Mouse (Mus musculus) forebrain, embryonic 11.5 days (tissue): Measurements from ENCODE around the gene Phactr4. TPM values are rescaled to one million over a fixed set of nuclear protein-coding genes. Genes with fewer than 3 reads are reported as not detected.

Source experiments
- ATAC-seq: fragments of 200-750 bp; cut with Nextera tagmentation; replicated peaks from 2 replicates; pipeline ENCODE4 v1.8.0; 2017; ENCODE audit warnings: moderate TSS enrichment; ENCODE audit not compliant: low FRiP score
- DNase-seq: peaks from one replicate; pipeline ENCODE4 v3.0.0-alpha.2; 2017; ENCODE audit warnings: low spot score
- H3K27ac ChIP-seq: fragments of 300-500 bp; sonication (generic); 2 replicates; pipeline ENCODE4 v1.5.1; 2014; ENCODE audit warnings: low read depth, low read length
- H3K27me3 ChIP-seq: fragments of 300-500 bp; sonication (generic); 2 replicates; pipeline ENCODE4 v1.6.1; 2014; ENCODE audit warnings: mild to moderate bottlenecking, low read length, mixed read lengths; ENCODE audit not compliant: control insufficient read depth, insufficient read depth
- H3K36me3 ChIP-seq: fragments of 300-500 bp; sonication (generic); 2 replicates; pipeline ENCODE4 v1.6.1; 2014; ENCODE audit warnings: mild to moderate bottlenecking, low read length, moderate library complexity, mixed read lengths; ENCODE audit not compliant: control insufficient read depth, insufficient read depth
- H3K4me1 ChIP-seq: fragments of 300-500 bp; sonication (generic); replicated peaks from 2 replicates; pipeline ENCODE4 v1.6.1; 2014; ENCODE audit warnings: low read length, mixed read lengths; ENCODE audit not compliant: control insufficient read depth, insufficient read depth
- H3K4me2 ChIP-seq: fragments of 300-500 bp; sonication (generic); 2 replicates; pipeline ENCODE4 v1.6.1; 2014; ENCODE audit warnings: low read depth, mild to moderate bottlenecking, low read length, moderate library complexity, mixed read lengths; ENCODE audit not compliant: severe bottlenecking
- H3K4me3 ChIP-seq: fragments of 300-500 bp; sonication (generic); 2 replicates; pipeline ENCODE4 v1.5.1; 2014; ENCODE audit warnings: low read depth, low read length
- H3K9ac ChIP-seq: fragments of 300-500 bp; sonication (generic); 2 replicates; pipeline ENCODE4 v1.6.1; 2014; ENCODE audit warnings: low read length
- H3K9me3 ChIP-seq: fragments of 300-500 bp; sonication (generic); 2 replicates; pipeline ENCODE4 v1.6.1; 2016; ENCODE audit warnings: low read length, mixed read lengths; ENCODE audit not compliant: control insufficient read depth
- WGBS: fragments of 180-500 bp; shearing (Covaris S2); extraction: QIAGEN DNeasy Blood & Tissue Kit; methylation state at CpG from one replicate; pipeline ENCODE4 v1.1.7; 2014; 5-methylcytosine and 5-hydroxymethylcytosine counted together
- polyA plus RNA-seq: library from polyadenylated mRNA; unstranded; fragments of >200 nt; fragmentation: Nextera tagmentation; extraction: Ambion mirVana; gene quantifications from 2 replicates; pipeline ENCODE4 v1.2.1, GENCODE M21; 2014

Gene Phactr4
- polyA plus RNA-seq, 1 experiment from 2014 or later: 29.3 TPM

GRCm38 (mm10) chr4:132369953-132370750 is 52.1 kb downstream of the Phactr4 start:
- H3K4me3 ChIP-seq: no peak overlapping the region
- no peak overlapping the region for H3K4me2 ChIP-seq
- ATAC-seq: no peak
- DNase-seq: no peak
- H3K36me3 ChIP-seq: peaks cover 1% of the 10 kb centered on the region; the same call in 1 of the 2 replicates
- no peaks in the 10 kb centered on the region for H3K9me3 ChIP-seq
- H3K4me1 ChIP-seq: no peaks in the 10 kb centered on the region
- H3K9ac ChIP-seq: no peak overlapping the region
- no peak overlapping the region for H3K27ac ChIP-seq
- no peaks in the 10 kb centered on the region for H3K27me3 ChIP-seq
- 84% methylated on average over 8 of the region's 8 CpGs for WGBS

GRCm38 (mm10) chr4:132367480-132368201 is 54.6 kb downstream of the Phactr4 start:
- Histone ChIP-seq H3K36me3 (peaks cover 3% of the 10 kb centered on the region; the same call in 1 of the 2 replicates), H3K27me3 (no peaks in the 10 kb centered on the region), H3K4me2 (no peak overlapping the region), H3K9me3 (no peaks in the 10 kb centered on the region), H3K27ac (no peak overlapping the region), H3K9ac (no peak overlapping the region), H3K4me3 (no peak overlapping the region), H3K4me1 (no peaks in the 10 kb centered on the region)
- DNase-seq: no peak
- WGBS: 92% methylated on average over 18 of the region's 18 CpGs
- ATAC-seq: no peak

GRCm38 (mm10) chr4:132365450-132366060 is 56.7 kb downstream of the Phactr4 start:
- Histone ChIP-seq H3K9me3 (no peaks in the 10 kb centered on the region), H3K27ac (no peak overlapping the region), H3K9ac (no peak overlapping the region), H3K4me1 (no peaks in the 10 kb centered on the region), H3K27me3 (no peaks in the 10 kb centered on the region), H3K4me2 (no peak overlapping the region), H3K4me3 (no peak overlapping the region), H3K36me3 (peaks cover 5% of the 10 kb centered on the region)
- ATAC-seq: no peak
- WGBS: 82% methylated on average over 13 of the region's 13 CpGs
- no peak for DNase-seq

GRCm38 (mm10) chr4:132363487-132363886 is 58.8 kb downstream of the Phactr4 start:
- DNase-seq: no peak

GRCm38 (mm10) chr4:132359510-132359909 is 62.8 kb downstream of the Phactr4 start:
- WGBS: 85% methylated on average over 4 of the region's 4 CpGs
- no peak for DNase-seq
- peaks cover 12% of the 10 kb centered on the region for H3K36me3 ChIP-seq

More at GRCm38 (mm10) chr4:132363487-132363886, 58.8 kb downstream of the Phactr4 start:
- no peak overlapping the region for H3K9ac ChIP-seq
- no peaks in the 10 kb centered on the region for H3K4me1 ChIP-seq
- H3K27ac ChIP-seq: no peak overlapping the region
- H3K4me2 ChIP-seq: no peak overlapping the region
- WGBS: 98% methylated on average over 11 of the region's 11 CpGs
- H3K4me3 ChIP-seq: no peak overlapping the region
- H3K27me3 ChIP-seq: no peaks in the 10 kb centered on the region
- no peak for ATAC-seq
- H3K9me3 ChIP-seq: no peaks in the 10 kb centered on the region
- H3K36me3 ChIP-seq: peaks cover 9% of the 10 kb centered on the region

GRCm38 (mm10) chr4:132356170-132356569 is 66.1 kb downstream of the Phactr4 start:
- DNase-seq (no peak), ATAC-seq (no peak)
- 36% methylated on average over 12 of the region's 12 CpGs for WGBS
- Histone ChIP-seq H3K9ac (no peak overlapping the region), H3K4me1 (no peaks in the 10 kb centered on the region; the same call in 1 of the 2 replicates), H3K27me3 (no peaks in the 10 kb centered on the region), H3K4me3 (no peak overlapping the region), H3K36me3 (peaks cover 14% of the 10 kb centered on the region), H3K4me2 (no peak overlapping the region), H3K9me3 (no peaks in the 10 kb centered on the region), H3K27ac (no peak overlapping the region)

More at GRCm38 (mm10) chr4:132359510-132359909, 62.8 kb downstream of the Phactr4 start:
- no peaks in the 10 kb centered on the region for H3K9me3 ChIP-seq
- H3K9ac ChIP-seq: no peak overlapping the region
- H3K27ac ChIP-seq: no peak overlapping the region
- no peak for ATAC-seq
- no peak overlapping the region for H3K4me3 ChIP-seq
- H3K4me2 ChIP-seq: no peak overlapping the region
- H3K4me1 ChIP-seq: no peaks in the 10 kb centered on the region
- H3K27me3 ChIP-seq: no peaks in the 10 kb centered on the region

GRCm38 (mm10) chr4:132355403-132355802 is 66.9 kb downstream of the Phactr4 start:
- Histone ChIP-seq H3K9ac (no peak overlapping the region), H3K27me3 (no peaks in the 10 kb centered on the region), H3K4me2 (no peak overlapping the region), H3K27ac (no peak overlapping the region), H3K36me3 (peaks cover 13% of the 10 kb centered on the region), H3K4me1 (no peaks in the 10 kb centered on the region; the same call in 1 of the 2 replicates), H3K4me3 (no peak overlapping the region), H3K9me3 (no peaks in the 10 kb centered on the region)
- ATAC-seq (no peak), DNase-seq (no peak)
- WGBS: 92% methylated on average over 3 of the region's 3 CpGs

- H3K9ac ChIP-seq: no peak overlapping the region
- peaks cover 11% of the 10 kb centered on the region for H3K36me3 ChIP-seq
- ATAC-seq (no peak), DNase-seq (no peak)
- no peaks in the 10 kb centered on the region for H3K27me3 ChIP-seq
- H3K4me1 ChIP-seq: no peaks in the 10 kb centered on the region; the same call in 1 of the 2 replicates
- WGBS: 93% methylated on average over 4 of the region's 4 CpGs
- H3K27ac ChIP-seq: no peak overlapping the region
- H3K9me3 ChIP-seq: no peaks in the 10 kb centered on the region
- H3K4me2 ChIP-seq: no peak overlapping the region
- H3K4me3 ChIP-seq: no peak overlapping the region
Measured at GRCm38 (mm10) chr4:132354571-132354970, 67.7 kb downstream of the Phactr4 start.
